Mouse (Mus musculus) lung, embryonic 14.5 days (tissue): ENCODE measurements around the gene Strada. TPM values are rescaled to one million over a fixed set of nuclear protein-coding genes. Genes with fewer than 3 reads are reported as not detected.

ENCODE experiments used
- ATAC-seq: fragments of 200-750 bp; cut with Nextera tagmentation; 2 replicates; pipeline ENCODE4 v1.8.0; 2017; ENCODE audit warnings: mild to moderate bottlenecking, moderate TSS enrichment, moderate library complexity; ENCODE audit not compliant: insufficient read depth
- DNase-seq: peaks from one replicate; pipeline ENCODE4 v3.0.0-alpha.2; 2015
- H3K27ac ChIP-seq: fragments of 300-500 bp; sonication (generic); 2 replicates; pipeline ENCODE4 v1.5.1; 2014; ENCODE audit warnings: low read depth, mild to moderate bottlenecking, moderate library complexity
- H3K27me3 ChIP-seq: fragments of 300-500 bp; sonication (generic); 2 replicates; pipeline ENCODE4 v1.6.1; 2014; ENCODE audit warnings: low read length, control low read depth; ENCODE audit not compliant: insufficient read depth
- H3K36me3 ChIP-seq: fragments of 300-500 bp; sonication (generic); 2 replicates; pipeline ENCODE4 v1.6.1; 2014; ENCODE audit warnings: control low read depth; ENCODE audit not compliant: insufficient read depth
- H3K4me1 ChIP-seq: fragments of 300-500 bp; sonication (generic); 2 replicates; pipeline ENCODE4 v1.6.1; 2014; ENCODE audit warnings: antibody characterized with exemption, control low read depth; ENCODE audit not compliant: insufficient read depth
- H3K4me2 ChIP-seq: fragments of 300-500 bp; sonication (generic); 2 replicates; pipeline ENCODE4 v1.6.1; 2014; ENCODE audit warnings: mild to moderate bottlenecking
- H3K4me3 ChIP-seq: fragments of 300-500 bp; sonication (generic); 2 replicates; pipeline ENCODE4 v1.5.1; 2014; ENCODE audit warnings: low read depth, low read length
- H3K9ac ChIP-seq: fragments of 300-500 bp; sonication (generic); 2 replicates; pipeline ENCODE4 v1.6.1; 2014
- H3K9me3 ChIP-seq: fragments of 300-500 bp; sonication (generic); 2 replicates; pipeline ENCODE4 v1.6.1; 2016; ENCODE audit warnings: low read depth, low read length, control low read depth
- CTCF ChIP-seq: IDR thresholded peaks from 2 replicates; pipeline ENCODE4 v1.5.1; 2016; ENCODE audit warnings: antibody characterized with exemption, low read depth
- WGBS: fragments of 180-500 bp; shearing (Covaris S2); extraction: QIAGEN DNeasy Blood & Tissue Kit; methylation state at CpG from one replicate; pipeline ENCODE4 v1.1.7; 2014; 5-methylcytosine and 5-hydroxymethylcytosine counted together
- polyA plus RNA-seq: library from polyadenylated mRNA; unstranded; fragments of >200 nt; fragmentation: Nextera tagmentation; extraction: Ambion mirVana; gene quantifications from 2 replicates; pipeline ENCODE4 v1.2.1, GENCODE M21; 2014

Gene Strada
- polyA plus RNA-seq, 1 experiment from 2014 or later: 32.6 TPM

GRCm38 (mm10) chr11:106195341-106195740 is 6.6 kb downstream of the Strada start:
- Histone ChIP-seq H3K36me3 (peaks cover 36% of the 10 kb centered on the region), H3K4me2 (no peak overlapping the region), H3K9me3 (no peaks in the 10 kb centered on the region), H3K4me3 (no peak overlapping the region), H3K4me1 (0 out of 2 replicates have a peak, but pooled peaks cover 5% of the 10 kb centered on the region), H3K27me3 (no peaks in the 10 kb centered on the region), H3K27ac (peak overlapping the region; percentile 33; the same call in 1 of the 2 replicates), H3K9ac (no peak overlapping the region)
- no peak for TF ChIP-seq CTCF
- ATAC-seq: no peak
- peak; percentile 4 for DNase-seq

- no peak for TF ChIP-seq CTCF
- 86% methylated on average over 7 of the region's 7 CpGs for WGBS
- Histone ChIP-seq H3K4me3 (no peak overlapping the region), H3K36me3 (peaks cover 33% of the 10 kb centered on the region), H3K27me3 (no peaks in the 10 kb centered on the region), H3K9ac (no peak overlapping the region), H3K4me1 (0 out of 2 replicates have a peak, but pooled peaks cover 5% of the 10 kb centered on the region), H3K27ac (peak overlapping the region; percentile 33; the same call in 1 of the 2 replicates), H3K4me2 (no peak overlapping the region), H3K9me3 (no peaks in the 10 kb centered on the region)
- DNase-seq (no peak), ATAC-seq (no peak)
Observed at GRCm38 (mm10) chr11:106194891-106195290, 7.1 kb downstream of the Strada start.

GRCm38 (mm10) chr11:106194155-106194541 is 7.8 kb downstream of the Strada start:
- no peaks in the 10 kb centered on the region for H3K9me3 ChIP-seq
- DNase-seq (no peak), ATAC-seq (no peak)
- H3K4me2 ChIP-seq: peak overlapping the region; percentile 75
- TF ChIP-seq CTCF: no peak
- H3K9ac ChIP-seq: peak overlapping the region; percentile 62
- 28% methylated on average over 3 of the region's 3 CpGs for WGBS
- H3K27ac ChIP-seq: peak overlapping the region; percentile 79
- peak overlapping the region; percentile 55 for H3K4me3 ChIP-seq
- no peaks in the 10 kb centered on the region for H3K27me3 ChIP-seq
- 0 out of 2 replicates have a peak, but pooled peaks cover 5% of the 10 kb centered on the region for H3K4me1 ChIP-seq
- peaks cover 28% of the 10 kb centered on the region for H3K36me3 ChIP-seq

GRCm38 (mm10) chr11:106193371-106194154 is 8.4 kb downstream of the Strada start:
- H3K9ac ChIP-seq: peak overlapping the region; percentile 62
- peaks cover 23% of the 10 kb centered on the region for H3K36me3 ChIP-seq
- WGBS: under 1% methylated on average over 41 of the region's 44 CpGs
- peak overlapping the region; percentile 79 for H3K27ac ChIP-seq
- peak overlapping the region; percentile 75 for H3K4me2 ChIP-seq
- DNase-seq (peak; percentile 98), ATAC-seq (peak; percentile 97)
- H3K27me3 ChIP-seq: no peaks in the 10 kb centered on the region
- H3K4me1 ChIP-seq: 0 out of 2 replicates have a peak, but pooled peaks cover 5% of the 10 kb centered on the region
- no peaks in the 10 kb centered on the region for H3K9me3 ChIP-seq
- no peak for TF ChIP-seq CTCF
- H3K4me3 ChIP-seq: peak overlapping the region; percentile 55

GRCm38 (mm10) chr11:106192657-106193370 is 9.2 kb downstream of the Strada start:
- Histone ChIP-seq H3K27ac (peak overlapping the region; percentile 73), H3K27me3 (no peaks in the 10 kb centered on the region), H3K4me2 (peak overlapping the region; percentile 75), H3K9ac (peak overlapping the region; percentile 57), H3K4me3 (peak overlapping the region; percentile 55), H3K36me3 (peaks cover 15% of the 10 kb centered on the region), H3K4me1 (0 out of 2 replicates have a peak, but pooled peaks cover 5% of the 10 kb centered on the region), H3K9me3 (no peaks in the 10 kb centered on the region)
- 7% methylated on average over 19 of the region's 19 CpGs for WGBS
- no peak; the same call in 1 of the 2 replicates for ATAC-seq
- peak; percentile 44 for TF ChIP-seq CTCF
- DNase-seq: peak; percentile 26

- H3K9ac ChIP-seq: no peak overlapping the region
Observed at GRCm38 (mm10) chr11:106192241-106192640, 9.7 kb downstream of the Strada start.

GRCm38 (mm10) chr11:106191716-106192115 is 10.3 kb downstream of the Strada start:
- TF ChIP-seq CTCF: no peak
- H3K4me1 ChIP-seq: 0 out of 2 replicates have a peak, but pooled peaks cover 5% of the 10 kb centered on the region

More at GRCm38 (mm10) chr11:106192241-106192640, 9.7 kb downstream of the Strada start:
- no peaks in the 10 kb centered on the region for H3K9me3 ChIP-seq
- ATAC-seq: no peak
- H3K36me3 ChIP-seq: peaks cover 9% of the 10 kb centered on the region; the same call in 1 of the 2 replicates
- 76% methylated on average over 5 of the region's 5 CpGs for whole genome bisulfite sequencing
- no peak for DNase-seq
- H3K27ac ChIP-seq: no peak overlapping the region
- peak overlapping the region; percentile 75 for H3K4me2 ChIP-seq
- H3K27me3 ChIP-seq: no peaks in the 10 kb centered on the region
- peak overlapping the region; percentile 55 for H3K4me3 ChIP-seq
- 0 out of 2 replicates have a peak, but pooled peaks cover 5% of the 10 kb centered on the region for H3K4me1 ChIP-seq
- TF ChIP-seq CTCF: no peak

More at GRCm38 (mm10) chr11:106191716-106192115, 10.3 kb downstream of the Strada start:
- ATAC-seq (no peak), DNase-seq (no peak)
- H3K27me3 ChIP-seq: no peaks in the 10 kb centered on the region
- H3K9ac ChIP-seq: no peak overlapping the region
- H3K4me3 ChIP-seq: no peak overlapping the region
- H3K27ac ChIP-seq: no peak overlapping the region
- peaks cover 5% of the 10 kb centered on the region; the same call in 1 of the 2 replicates for H3K36me3 ChIP-seq
- WGBS: 95% methylated on average over 3 of the region's 3 CpGs
- no peaks in the 10 kb centered on the region for H3K9me3 ChIP-seq
- H3K4me2 ChIP-seq: no peak overlapping the region
